Mouse (Mus musculus): ENCODE measurements around the gene Phf11c. TPM values are rescaled to one million over a fixed set of nuclear protein-coding genes. Genes with fewer than 3 reads are reported as not detected.
A peak's percentile ranks its signal among the peaks of the same experiment; 100 is the strongest.
"Not testable (repeated sequence)": the region's sequence is repeated elsewhere in the genome, so short reads cannot be mapped to it uniquely, and the experiment has no call there.

Gene Phf11c
- 0.27 and 0.32 TPM in 2 replicates for polyA plus RNA-seq (2015; fragmentation: Nextera tagmentation; extraction: Ambion mirVana)

DNA sequence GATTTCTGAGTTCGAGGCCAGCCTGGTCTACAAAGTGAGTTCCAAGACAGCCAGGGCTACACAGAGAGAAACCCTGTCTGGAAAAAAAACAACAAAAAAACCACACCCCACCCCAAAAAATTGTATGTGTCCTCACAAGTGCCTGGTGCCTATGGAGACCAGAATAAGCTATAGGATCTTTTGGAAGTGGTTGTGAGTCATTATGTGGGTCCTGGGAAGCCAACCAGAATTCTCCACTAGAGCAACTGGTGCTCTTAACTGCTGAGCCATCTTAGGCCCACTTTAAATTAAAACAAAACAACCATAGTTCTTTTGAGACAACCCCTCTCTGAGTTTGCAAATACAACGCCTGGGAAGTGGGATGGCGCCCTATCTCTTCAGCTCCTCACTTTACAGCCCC, at the start of gene Phf11c:
Phf11c (minus strand) TSS at position 101 of the 400 bp plus-strand sequence.
- ATAC-seq (replicated peaks): no peak
- no peak within 1 kb of the TSS for H3K4me2 ChIP-seq (replicated peaks)
- H3K9ac ChIP-seq (replicated peaks): no peak within 1 kb of the TSS
- no peaks in the 10 kb centered on the region for H3K27me3 ChIP-seq
- no peaks in the 10 kb centered on the region for H3K9me3 ChIP-seq
- no peak within 1 kb of the TSS for H3K4me3 ChIP-seq
- no peaks in the 10 kb centered on the region for H3K36me3 ChIP-seq
- no peaks in the 10 kb centered on the region for H3K4me1 ChIP-seq
- WGBS: 91% methylated on average over 3 of the region's 3 CpGs
- H3K27ac ChIP-seq (replicated peaks): no peak within 1 kb of the TSS

DNA sequence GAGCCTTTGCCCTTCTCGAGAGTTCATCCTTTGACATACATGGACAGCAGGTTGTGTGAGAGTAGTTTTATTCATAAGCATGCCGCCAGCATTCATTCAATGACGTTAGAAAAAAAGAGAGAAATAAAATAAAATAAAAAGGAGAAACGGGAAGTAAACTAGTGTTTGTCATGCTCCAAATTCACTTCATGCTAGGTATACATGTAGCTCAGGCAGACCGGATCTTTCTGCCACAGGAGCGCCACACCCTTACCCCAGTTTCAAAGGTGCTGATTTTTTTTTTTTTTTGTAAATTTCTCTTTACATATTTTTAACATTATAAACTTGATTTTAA, 46.3 kb upstream of the Phf11c start:
- Histone ChIP-seq H3K27me3 (no peaks in the 10 kb centered on the region), H3K9me3 (no peaks in the 10 kb centered on the region), H3K4me1 (peaks cover 11% of the 10 kb centered on the region), H3K36me3 (no peaks in the 10 kb centered on the region), H3K27ac (replicated peaks) (no peak overlapping the region), H3K9ac (replicated peaks) (peak overlapping the region; percentile 95), H3K4me3 (peak overlapping the region; percentile 98), H3K4me2 (replicated peaks) (peak overlapping the region; percentile 63)
- 8% methylated on average over 6 of the region's 6 CpGs for WGBS
- ATAC-seq (replicated peaks): no peak

DNA sequence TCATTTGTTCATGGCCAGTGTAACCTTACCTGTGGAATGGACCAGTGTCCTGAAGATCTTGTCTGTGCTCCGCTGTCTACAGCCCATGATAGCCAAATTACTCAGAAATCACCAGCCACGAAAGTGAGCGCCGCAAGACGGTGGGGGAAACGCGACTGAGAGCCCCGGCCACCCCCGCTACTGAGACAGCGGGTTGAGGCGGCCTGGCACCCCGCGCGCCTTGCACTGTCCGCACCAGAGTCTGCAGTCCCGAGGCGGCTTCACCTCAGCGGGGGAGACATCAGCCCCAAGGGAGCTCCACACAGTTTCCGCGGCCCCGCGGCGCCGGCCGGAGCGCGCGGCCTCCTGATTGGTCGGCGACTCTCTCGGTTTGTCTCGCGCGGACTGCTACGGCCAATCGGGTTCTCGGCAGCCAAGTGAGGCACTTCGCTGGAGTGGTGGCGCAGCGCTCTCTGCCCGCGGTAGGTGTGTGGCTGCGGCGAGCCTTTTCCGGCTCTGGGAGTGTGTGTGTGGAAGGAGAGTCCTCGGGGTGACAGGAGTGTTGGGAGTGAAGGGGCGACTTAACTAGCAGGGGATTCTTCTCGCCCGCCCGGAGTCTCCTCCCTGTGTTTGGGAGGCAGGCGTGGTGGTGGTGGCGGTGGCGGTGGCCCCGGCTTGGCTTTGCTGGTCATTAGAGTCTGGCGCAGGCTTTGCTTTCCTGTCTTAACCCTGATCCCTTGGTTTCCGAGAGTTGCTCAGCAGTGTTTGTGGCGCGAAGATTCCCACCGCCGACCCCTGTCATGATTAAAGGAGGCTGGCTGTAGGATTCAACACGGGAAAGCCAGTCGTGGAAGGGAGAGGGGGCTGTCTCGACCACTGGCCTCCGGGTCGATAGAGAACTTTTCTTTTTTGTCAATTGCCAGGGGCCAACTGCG, 45.6 kb upstream of the Phf11c start, which contains the start of the genes Setdb2 and Cab39l:
Setdb2 (minus strand) TSS at position 327 of the 914 bp plus-strand sequence.
Cab39l (plus strand) TSS at position 415 of the 914 bp plus-strand sequence.
- Histone ChIP-seq H3K4me1 (peaks cover 11% of the 10 kb centered on the region), H3K36me3 (no peaks in the 10 kb centered on the region), H3K9ac (replicated peaks) (peak within 1 kb of the TSS; percentile 95), H3K27me3 (no peaks in the 10 kb centered on the region), H3K4me2 (replicated peaks) (peak within 1 kb of the TSS; percentile 63), H3K27ac (replicated peaks) (peak within 1 kb of the TSS; percentile 80), H3K4me3 (peak within 1 kb of the TSS; percentile 98), H3K9me3 (no peaks in the 10 kb centered on the region)
- peak; percentile 100 for ATAC-seq (replicated peaks)
- WGBS: under 1% methylated on average over 66 of the region's 66 CpGs

DNA sequence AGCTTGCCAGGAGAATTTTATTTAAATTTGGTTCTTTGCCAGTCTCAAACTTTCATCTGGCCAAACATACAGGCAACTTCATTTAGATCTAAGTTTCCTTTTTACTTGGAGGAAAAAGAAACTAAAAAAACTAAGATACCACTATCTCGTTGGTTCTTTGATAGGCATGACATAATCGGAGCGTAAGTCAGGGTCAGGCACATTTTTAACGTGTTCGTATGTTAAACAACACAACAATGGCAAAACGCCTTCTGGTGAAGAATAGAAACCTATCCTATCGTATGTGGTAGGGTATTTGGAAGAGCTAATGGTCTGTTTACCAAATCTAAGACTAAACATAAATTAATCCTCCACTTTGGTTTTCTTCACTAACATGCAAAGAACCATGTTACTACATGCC, 44.9 kb upstream of the Phf11c start:
- Histone ChIP-seq H3K4me1 (peaks cover 11% of the 10 kb centered on the region), H3K4me3 (peak overlapping the region; percentile 98), H3K9me3 (no peaks in the 10 kb centered on the region), H3K27ac (replicated peaks) (no peak overlapping the region), H3K36me3 (no peaks in the 10 kb centered on the region), H3K27me3 (no peaks in the 10 kb centered on the region), H3K4me2 (replicated peaks) (peak overlapping the region; percentile 63), H3K9ac (replicated peaks) (peak overlapping the region; percentile 95)
- ATAC-seq (replicated peaks): no peak
- WGBS: 17% methylated on average over 7 of the region's 7 CpGs

DNA sequence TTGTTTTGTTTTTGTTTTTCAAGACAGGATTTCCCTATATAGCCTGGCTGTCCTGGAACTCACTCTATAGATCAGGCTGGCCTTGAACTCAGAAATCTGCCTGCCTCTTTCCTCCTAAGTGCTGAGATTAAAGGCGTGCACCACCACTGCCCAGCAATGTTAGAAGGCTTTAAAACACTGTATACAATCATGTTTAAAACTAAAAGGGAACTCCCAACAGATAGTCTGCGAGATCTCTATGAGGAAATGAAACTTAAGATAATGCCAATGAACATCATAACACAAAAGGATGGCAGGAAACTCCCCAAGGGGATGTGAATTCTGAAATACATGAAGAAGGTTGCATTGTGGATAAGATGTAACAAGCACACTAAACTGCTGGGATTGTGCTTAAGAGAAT, 43.3 kb upstream of the Phf11c start:
- Histone ChIP-seq H3K27me3 (no peaks in the 10 kb centered on the region), H3K27ac (replicated peaks) (no peak overlapping the region), H3K4me2 (replicated peaks) (no peak overlapping the region), H3K4me3 (no peak overlapping the region), H3K4me1 (peaks cover 11% of the 10 kb centered on the region), H3K9ac (replicated peaks) (no peak overlapping the region), H3K9me3 (no peaks in the 10 kb centered on the region), H3K36me3 (no peaks in the 10 kb centered on the region)
- 90% methylated on average over 2 of the region's 2 CpGs for WGBS
- ATAC-seq (replicated peaks): no peak

DNA sequence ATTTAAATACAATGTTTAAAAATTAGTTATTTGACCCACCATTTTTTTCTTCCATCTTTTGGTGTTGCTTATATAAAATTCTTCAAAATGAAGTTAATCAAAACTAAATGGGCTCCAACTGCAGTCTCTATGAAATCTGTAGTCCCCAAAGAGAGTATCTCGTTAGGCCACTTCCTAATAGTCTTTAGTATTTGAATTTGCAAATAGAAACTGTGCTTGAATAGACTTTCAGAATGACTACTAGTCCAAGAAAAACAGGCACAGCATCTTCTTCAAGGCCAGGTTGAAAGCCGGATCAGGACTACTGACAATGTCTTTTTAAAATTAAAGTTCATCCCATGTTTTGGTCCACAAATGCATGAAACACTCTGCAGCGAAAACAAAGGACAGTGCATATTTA, 42.2 kb upstream of the Phf11c start:
- 71% methylated on average over 3 of the region's 3 CpGs for WGBS
- ATAC-seq (replicated peaks): no peak
- Histone ChIP-seq H3K27ac (replicated peaks) (no peak overlapping the region), H3K9me3 (no peaks in the 10 kb centered on the region), H3K4me2 (replicated peaks) (no peak overlapping the region), H3K27me3 (no peaks in the 10 kb centered on the region), H3K4me1 (peaks cover 11% of the 10 kb centered on the region), H3K4me3 (no peak overlapping the region), H3K36me3 (no peaks in the 10 kb centered on the region), H3K9ac (replicated peaks) (no peak overlapping the region)

DNA sequence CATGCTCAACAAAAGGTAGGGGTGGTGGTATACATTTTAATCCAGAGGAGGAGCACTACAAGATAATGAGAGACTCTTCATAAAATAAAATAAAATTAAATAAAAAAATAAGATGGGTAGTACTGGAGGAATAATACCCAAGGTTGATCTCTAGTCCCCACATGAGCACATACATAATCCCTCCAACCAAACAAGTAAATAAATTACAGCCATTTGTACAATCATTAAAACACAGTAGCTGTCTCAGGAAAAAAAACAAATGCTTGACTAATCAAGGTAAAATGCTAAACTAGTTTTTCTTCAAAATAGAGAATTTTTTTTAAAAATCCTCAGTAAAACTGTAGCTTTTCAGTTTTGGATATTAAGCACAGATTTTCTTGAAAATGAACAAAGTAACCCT, 40.0 kb upstream of the Phf11c start:
- Histone ChIP-seq H3K27ac (replicated peaks) (no peak overlapping the region), H3K36me3 (no peaks in the 10 kb centered on the region), H3K4me1 (peaks cover 11% of the 10 kb centered on the region), H3K4me2 (replicated peaks) (no peak overlapping the region), H3K9ac (replicated peaks) (no peak overlapping the region), H3K27me3 (no peaks in the 10 kb centered on the region), H3K4me3 (no peak overlapping the region), H3K9me3 (no peaks in the 10 kb centered on the region)
- no peak for ATAC-seq (replicated peaks)

DNA sequence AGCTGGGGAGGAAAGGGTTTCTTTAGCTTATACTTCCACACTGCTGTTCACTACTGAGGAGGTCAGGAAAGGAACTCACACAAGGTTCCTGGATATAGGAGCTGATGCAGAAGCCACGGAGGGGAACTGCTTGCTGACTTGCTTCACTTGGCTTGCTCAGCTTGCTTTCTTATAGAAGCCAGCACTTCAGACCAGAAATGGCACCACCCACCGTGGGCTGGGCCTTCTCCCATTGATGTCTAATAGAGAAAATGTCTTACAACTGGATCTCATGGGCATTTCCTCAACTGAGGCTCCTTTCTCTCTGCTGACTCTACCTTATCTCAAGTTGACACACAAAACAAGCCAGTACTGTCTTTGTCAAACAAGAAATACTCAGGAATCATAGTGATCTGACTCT, 38.7 kb upstream of the Phf11c start:
- Histone ChIP-seq H3K4me3 (no peak overlapping the region), H3K36me3 (no peaks in the 10 kb centered on the region), H3K27ac (replicated peaks) (no peak overlapping the region), H3K27me3 (no peaks in the 10 kb centered on the region), H3K4me1 (0 out of 2 replicates have a peak, but pooled peaks cover 2% of the 10 kb centered on the region), H3K9me3 (no peaks in the 10 kb centered on the region), H3K4me2 (replicated peaks) (no peak overlapping the region), H3K9ac (replicated peaks) (no peak overlapping the region)
- no peak for ATAC-seq (replicated peaks)
- 64% methylated on average over 2 of the region's 2 CpGs for WGBS

DNA sequence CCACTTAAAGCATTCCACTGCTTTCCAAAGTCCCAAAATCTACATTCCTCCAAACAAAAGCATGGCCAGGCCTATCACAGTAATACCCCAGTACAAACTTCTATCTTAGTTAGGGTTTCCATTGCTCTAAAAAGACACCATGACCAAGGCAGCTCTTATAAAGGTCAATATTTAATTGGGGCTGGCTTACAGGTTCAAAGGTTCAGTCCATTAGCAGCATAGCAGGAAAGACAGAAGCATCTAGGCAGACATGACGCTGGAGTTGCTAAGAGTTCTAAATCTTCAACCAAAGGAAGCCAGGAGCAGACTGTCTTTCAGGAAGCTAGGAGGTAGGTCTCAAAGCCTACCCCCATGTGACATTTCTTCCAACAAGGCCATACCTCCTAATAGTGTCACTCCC, 35.4 kb upstream of the Phf11c start:
- 90% methylated on average over 1 of the region's 1 CpGs for WGBS
- ATAC-seq (replicated peaks): no peak
- no peak overlapping the region for H3K27ac ChIP-seq (replicated peaks)

DNA sequence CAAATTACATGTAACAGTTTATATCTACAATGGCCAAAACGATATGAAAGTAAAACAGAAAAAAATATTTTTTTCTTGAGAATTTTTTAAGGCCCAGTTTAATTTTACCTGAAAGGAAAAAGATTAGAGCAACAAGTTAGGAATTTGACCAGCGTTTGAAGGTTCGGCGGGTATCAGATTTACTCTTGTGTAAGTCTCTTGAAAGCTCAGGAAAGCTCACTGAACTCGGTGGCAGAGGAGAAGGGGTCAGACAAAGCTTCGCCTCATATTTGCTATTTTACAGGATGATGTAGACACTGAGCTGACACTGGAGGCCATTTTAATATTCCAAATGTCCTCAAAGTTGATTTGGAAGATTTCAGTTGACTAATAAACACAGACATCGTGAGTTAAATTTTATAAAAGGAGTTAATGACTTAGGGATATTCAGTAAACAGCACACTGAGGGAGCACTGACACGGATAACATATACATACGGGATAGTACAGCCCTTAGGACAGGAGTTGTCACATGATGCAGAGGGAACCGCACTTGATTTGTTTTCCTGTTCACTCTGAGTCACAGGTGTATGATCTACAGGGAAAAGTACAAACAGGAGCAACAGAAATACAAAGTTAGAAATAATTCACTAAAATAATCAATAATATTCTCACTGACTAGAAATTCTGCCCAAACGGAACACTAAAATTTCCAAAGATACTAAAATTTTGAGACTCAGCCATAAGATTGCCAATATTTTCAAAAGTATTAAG, 27.9 kb upstream of the Phf11c start:
- Histone ChIP-seq H3K4me2 (replicated peaks) (no peak overlapping the region), H3K4me1 (no peaks in the 10 kb centered on the region), H3K4me3 (no peak overlapping the region), H3K9me3 (no peaks in the 10 kb centered on the region), H3K27ac (replicated peaks) (no peak overlapping the region), H3K27me3 (no peaks in the 10 kb centered on the region), H3K36me3 (0 out of 2 replicates have a peak, but pooled peaks cover 2% of the 10 kb centered on the region), H3K9ac (replicated peaks) (no peak overlapping the region)
- no peak for ATAC-seq (replicated peaks)
- WGBS: 90% methylated on average over 11 of the region's 11 CpGs

More for the DNA sequence above, 35.4 kb upstream of the Phf11c start:
- Histone ChIP-seq H3K4me3 (no peak overlapping the region), H3K9me3 (no peaks in the 10 kb centered on the region), H3K4me1 (no peaks in the 10 kb centered on the region), H3K9ac (replicated peaks) (no peak overlapping the region), H3K27me3 (no peaks in the 10 kb centered on the region), H3K36me3 (no peaks in the 10 kb centered on the region), H3K4me2 (replicated peaks) (no peak overlapping the region)

DNA sequence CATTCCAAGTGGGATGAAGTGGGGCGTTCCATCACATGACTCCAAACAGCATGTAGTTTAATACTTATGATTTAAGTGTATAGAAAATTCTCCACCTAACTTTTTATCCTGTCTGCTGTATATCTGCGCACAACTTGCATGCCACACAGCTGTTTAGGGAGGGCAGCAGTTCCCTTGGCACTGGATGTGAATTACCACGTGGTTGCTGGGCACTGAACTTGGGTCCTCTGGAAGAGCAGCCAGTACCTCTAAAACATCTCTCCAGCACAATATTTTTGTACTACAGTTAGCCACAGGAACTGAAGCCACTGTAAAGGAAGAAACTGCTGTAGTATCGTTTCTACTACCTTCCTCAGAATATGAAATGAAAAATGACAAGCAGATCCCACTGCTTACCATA, 23.0 kb upstream of the Phf11c start:
- Histone ChIP-seq H3K4me3 (no peak overlapping the region), H3K27ac (replicated peaks) (no peak overlapping the region), H3K36me3 (0 out of 2 replicates have a peak, but pooled peaks cover 2% of the 10 kb centered on the region), H3K9me3 (no peaks in the 10 kb centered on the region), H3K27me3 (no peaks in the 10 kb centered on the region), H3K4me2 (replicated peaks) (no peak overlapping the region), H3K9ac (replicated peaks) (no peak overlapping the region), H3K4me1 (no peaks in the 10 kb centered on the region)
- 92% methylated on average over 4 of the region's 4 CpGs for WGBS
- ATAC-seq (replicated peaks): no peak

DNA sequence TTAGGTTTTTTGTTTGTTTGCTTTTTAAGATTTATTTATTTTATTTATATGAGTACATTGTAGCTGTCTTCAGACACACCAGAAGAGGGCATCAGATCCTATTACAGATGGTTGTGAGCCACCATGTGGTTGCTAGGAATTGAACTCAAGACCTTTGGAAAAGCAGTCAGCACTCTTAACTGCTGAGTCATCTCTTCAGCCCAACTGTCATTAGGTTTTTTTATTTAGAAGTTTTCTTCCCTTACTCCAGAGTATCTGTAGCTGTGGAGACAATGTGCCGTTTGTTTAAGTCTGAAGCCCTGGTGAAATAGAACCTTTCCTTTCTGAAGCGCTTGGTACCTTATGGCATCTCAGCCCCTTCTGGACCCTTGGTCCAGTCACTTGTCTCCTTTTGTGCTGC, 19.8 kb upstream of the Phf11c start:
- H3K4me3 ChIP-seq; H3K27me3 ChIP-seq; H3K27ac ChIP-seq (replicated peaks); H3K4me2 ChIP-seq (replicated peaks); ATAC-seq (replicated peaks); H3K9me3 ChIP-seq; H3K36me3 ChIP-seq; H3K4me1 ChIP-seq; H3K9ac ChIP-seq (replicated peaks): not testable (repeated sequence)
- WGBS: 95% methylated on average over 2 of the region's 2 CpGs

Measured in forebrain, embryonic 15.5 days (tissue).